Mouse (Mus musculus) hindbrain, postnatal 0 days (tissue): ENCODE data around the gene Ugt2b38. TPM values are rescaled to one million over a fixed set of nuclear protein-coding genes. Genes with fewer than 3 reads are reported as not detected.
"Not testable (repeated sequence)": the region's sequence is repeated elsewhere in the genome, so short reads cannot be mapped to it uniquely, and the experiment has no call there.

ENCODE experiments used
- ATAC-seq: fragments of 200-750 bp; cut with Nextera tagmentation; 2 replicates; pipeline ENCODE4 v1.8.0; 2017; ENCODE audit warnings: mild to moderate bottlenecking, moderate TSS enrichment, moderate library complexity
- DNase-seq: peaks from one replicate; pipeline ENCODE4 v3.0.0-alpha.2; 2015; ENCODE audit warnings: low spot score
- H3K27ac ChIP-seq: fragments of 300-500 bp; sonication (generic); 2 replicates; pipeline ENCODE4 v1.5.1; 2014; ENCODE audit warnings: mild to moderate bottlenecking
- H3K27me3 ChIP-seq: fragments of 300-500 bp; sonication (generic); 2 replicates; pipeline ENCODE4 v1.6.1; 2014; ENCODE audit warnings: low read length, mixed read lengths; ENCODE audit not compliant: insufficient read depth
- H3K36me3 ChIP-seq: fragments of 300-500 bp; sonication (generic); 2 replicates; pipeline ENCODE4 v1.6.1; 2014; ENCODE audit warnings: low read length, mixed read lengths; ENCODE audit not compliant: insufficient read depth
- H3K4me1 ChIP-seq: fragments of 300-500 bp; sonication (generic); 2 replicates; pipeline ENCODE4 v1.6.1; 2014; ENCODE audit warnings: antibody characterized with exemption, low read length, mixed read lengths; ENCODE audit not compliant: insufficient read depth
- H3K4me2 ChIP-seq: fragments of 300-500 bp; sonication (generic); 2 replicates; pipeline ENCODE4 v1.6.1; 2014; ENCODE audit warnings: low read depth, mild to moderate bottlenecking, low read length, moderate library complexity, mixed read lengths
- H3K4me3 ChIP-seq: fragments of 300-500 bp; sonication (generic); 2 replicates; pipeline ENCODE4 v1.5.1; 2014; ENCODE audit warnings: low read length
- H3K9ac ChIP-seq: fragments of 300-500 bp; sonication (generic); replicated peaks from 2 replicates; pipeline ENCODE4 v1.6.1; 2014; ENCODE audit warnings: mild to moderate bottlenecking, low read length, moderate library complexity, mixed read lengths
- H3K9me3 ChIP-seq: fragments of 300-500 bp; sonication (generic); 2 replicates; pipeline ENCODE4 v1.6.1; 2016; ENCODE audit warnings: low read length, mixed read lengths
- CTCF ChIP-seq: IDR thresholded peaks from 2 replicates; pipeline ENCODE4 v1.5.1; 2016; ENCODE audit warnings: antibody characterized with exemption, control low read depth, low read depth
- WGBS: fragments of 180-500 bp; shearing (Covaris S2); extraction: QIAGEN DNeasy Blood & Tissue Kit; methylation state at CpG from one replicate; pipeline ENCODE4 v1.1.7; 2014; 5-methylcytosine and 5-hydroxymethylcytosine counted together
- polyA plus RNA-seq: library from polyadenylated mRNA; unstranded; fragments of >200 nt; fragmentation: Nextera tagmentation; extraction: Ambion mirVana; gene quantifications from 2 replicates; pipeline ENCODE4 v1.2.1, GENCODE M21; 2015
- total RNA-seq: library from RNA; depleted of rRNA; stranded (reverse); fragments of >200 nt; gene quantifications from 2 replicates; pipeline ENCODE4 v1.2.3, GENCODE M21; 2014

Ugt2b38 gene
- total and polyA plus RNA-seq, 2 experiments from 2014 or later: not detected

GRCm38 (mm10) chr5:87425676-87426075, 1.7 kb upstream of the Ugt2b38 start:
- no peak overlapping the region for H3K9ac ChIP-seq
- H3K4me1 ChIP-seq: no peaks in the 10 kb centered on the region
- H3K4me3 ChIP-seq: no peak overlapping the region
- WGBS: 90% methylated on average over 3 of the region's 3 CpGs
- no peak overlapping the region for H3K27ac ChIP-seq
- no peak for ATAC-seq
- no peak for DNase-seq
- no peak for TF ChIP-seq CTCF
- no peak overlapping the region for H3K4me2 ChIP-seq
- no peaks in the 10 kb centered on the region for H3K27me3 ChIP-seq
- no peaks in the 10 kb centered on the region for H3K9me3 ChIP-seq
- H3K36me3 ChIP-seq: no peaks in the 10 kb centered on the region

- TF ChIP-seq CTCF: no peak
- DNase-seq: no peak
- Histone ChIP-seq H3K4me1 (no peaks in the 10 kb centered on the region), H3K4me3 (no peak overlapping the region), H3K4me2 (no peak overlapping the region), H3K9ac (no peak overlapping the region), H3K9me3 (no peaks in the 10 kb centered on the region), H3K27ac (no peak overlapping the region), H3K27me3 (no peaks in the 10 kb centered on the region), H3K36me3 (no peaks in the 10 kb centered on the region)
- no peak for ATAC-seq
- WGBS: 91% methylated on average over 4 of the region's 4 CpGs
Observed at GRCm38 (mm10) chr5:87396968-87397367, 27.0 kb downstream of the Ugt2b38 start.

GRCm38 (mm10) chr5:87390818-87391217, 33.2 kb downstream of the Ugt2b38 start:
- no peak overlapping the region for H3K27ac ChIP-seq
- H3K9ac ChIP-seq: no peak overlapping the region
- no peak for TF ChIP-seq CTCF
- H3K4me1 ChIP-seq: no peaks in the 10 kb centered on the region
- DNase-seq (no peak), ATAC-seq (no peak)
- H3K4me2 ChIP-seq: no peak overlapping the region
- WGBS: 79% methylated on average over 2 of the region's 2 CpGs
- no peaks in the 10 kb centered on the region for H3K27me3 ChIP-seq
- no peaks in the 10 kb centered on the region for H3K36me3 ChIP-seq
- no peaks in the 10 kb centered on the region for H3K9me3 ChIP-seq
- no peak overlapping the region for H3K4me3 ChIP-seq

GRCm38 (mm10) chr5:87380234-87380633, 43.8 kb downstream of the Ugt2b38 start:
- 78% methylated on average over 2 of the region's 2 CpGs for WGBS
- ATAC-seq: no peak
- no peaks in the 10 kb centered on the region for H3K27me3 ChIP-seq

GRCm38 (mm10) chr5:87379825-87380224, 44.2 kb downstream of the Ugt2b38 start:
- Histone ChIP-seq H3K9me3 (no peaks in the 10 kb centered on the region), H3K4me3 (no peak overlapping the region), H3K4me2 (no peak overlapping the region), H3K9ac (no peak overlapping the region), H3K27me3 (no peaks in the 10 kb centered on the region), H3K36me3 (no peaks in the 10 kb centered on the region), H3K4me1 (no peaks in the 10 kb centered on the region), H3K27ac (no peak overlapping the region)
- TF ChIP-seq CTCF: no peak
- no peak for ATAC-seq
- DNase-seq: no peak

More at GRCm38 (mm10) chr5:87380234-87380633, 43.8 kb downstream of the Ugt2b38 start:
- DNase-seq: no peak
- no peaks in the 10 kb centered on the region for H3K9me3 ChIP-seq
- no peak for TF ChIP-seq CTCF
- no peaks in the 10 kb centered on the region for H3K4me1 ChIP-seq
- H3K9ac ChIP-seq: no peak overlapping the region
- no peak overlapping the region for H3K27ac ChIP-seq
- no peak overlapping the region for H3K4me3 ChIP-seq
- no peaks in the 10 kb centered on the region for H3K36me3 ChIP-seq
- H3K4me2 ChIP-seq: no peak overlapping the region

- Histone ChIP-seq H3K4me1 (no peaks in the 10 kb centered on the region), H3K27ac (no peak overlapping the region), H3K36me3 (no peaks in the 10 kb centered on the region), H3K9ac (no peak overlapping the region), H3K4me3 (no peak overlapping the region), H3K4me2 (no peak overlapping the region), H3K27me3 (no peaks in the 10 kb centered on the region), H3K9me3 (no peaks in the 10 kb centered on the region)
- ATAC-seq: no peak
- TF ChIP-seq CTCF: no peak
- WGBS: 89% methylated on average over 3 of the region's 3 CpGs
- DNase-seq: no peak
Observed at GRCm38 (mm10) chr5:87375874-87376383, 48.1 kb downstream of the Ugt2b38 start.

- Histone ChIP-seq H3K36me3 (no peaks in the 10 kb centered on the region), H3K9ac (no peak overlapping the region), H3K4me1 (no peaks in the 10 kb centered on the region), H3K27me3 (no peaks in the 10 kb centered on the region), H3K4me2 (no peak overlapping the region), H3K4me3 (no peak overlapping the region), H3K27ac (no peak overlapping the region), H3K9me3 (no peaks in the 10 kb centered on the region)
- WGBS: 71% methylated on average over 1 of the region's 1 CpGs
- DNase-seq (no peak), ATAC-seq (no peak)
- no peak for TF ChIP-seq CTCF
Observed at GRCm38 (mm10) chr5:87373502-87373863, 50.5 kb downstream of the Ugt2b38 start.

- H3K9ac ChIP-seq, H3K4me3 ChIP-seq, H3K27me3 ChIP-seq, H3K9me3 ChIP-seq, DNase-seq, H3K4me2 ChIP-seq, ATAC-seq, H3K4me1 ChIP-seq, H3K27ac ChIP-seq, H3K36me3 ChIP-seq: not testable (repeated sequence)
- WGBS: 68% methylated on average over 4 of the region's 4 CpGs
Observed at GRCm38 (mm10) chr5:87372788-87373501, 51.1 kb downstream of the Ugt2b38 start.
